Mouse (Mus musculus) thymus, postnatal 4 days (tissue): Measurements from ENCODE around the gene Hmga2.
A peak's percentile ranks its signal among the peaks of the same experiment; 100 is the strongest.

Experiments
- DNase-seq: peaks from one replicate; pipeline ENCODE4 v3.0.0; 2021

Hmga2 gene

DNA sequence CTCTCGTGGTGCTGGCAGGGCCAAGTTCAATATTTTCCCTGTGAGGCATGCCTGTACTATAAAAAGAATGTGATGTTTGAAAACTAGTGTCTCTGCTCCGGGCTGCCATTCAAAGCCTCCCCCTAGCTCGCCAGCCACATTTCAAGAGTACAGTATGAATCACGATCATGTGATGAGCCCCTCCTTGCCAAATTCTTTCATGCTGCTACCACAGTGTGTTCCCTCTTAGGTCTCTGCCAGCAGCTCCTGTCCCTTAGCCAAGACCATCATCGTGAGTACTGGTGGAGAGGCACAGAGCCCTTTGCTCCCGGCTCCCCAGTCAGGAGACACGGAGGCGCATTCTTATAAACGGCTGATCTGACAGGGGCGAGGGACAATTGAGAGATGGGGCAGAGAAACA, 54.2 kb downstream of the Hmga2 start:
- DNase-seq, result no peak

- DNase-seq, result no peak
Observed at GRCm38 (mm10) chr10:120420971-120421629, 55.2 kb downstream of the Hmga2 start.

- DNase-seq, result no peak
Observed at GRCm38 (mm10) chr10:120418738-120419523, 57.3 kb downstream of the Hmga2 start.

GRCm38 (mm10) chr10:120418211-120418610, 58.1 kb downstream of the Hmga2 start:
- DNase-seq, result no peak

GRCm38 (mm10) chr10:120417488-120418118, 58.7 kb downstream of the Hmga2 start:
- DNase-seq, result peak; percentile 21

- no peak for DNase-seq
Observed at GRCm38 (mm10) chr10:120417116-120417487, 59.2 kb downstream of the Hmga2 start.

- DNase-seq, result no peak
Observed at GRCm38 (mm10) chr10:120416628-120417027, 59.6 kb downstream of the Hmga2 start.

GRCm38 (mm10) chr10:120412215-120412614, 64.1 kb downstream of the Hmga2 start:
- DNase-seq, result no peak

GRCm38 (mm10) chr10:120410958-120411357, 65.3 kb downstream of the Hmga2 start:
- peak; percentile 53 for DNase-seq

DNA sequence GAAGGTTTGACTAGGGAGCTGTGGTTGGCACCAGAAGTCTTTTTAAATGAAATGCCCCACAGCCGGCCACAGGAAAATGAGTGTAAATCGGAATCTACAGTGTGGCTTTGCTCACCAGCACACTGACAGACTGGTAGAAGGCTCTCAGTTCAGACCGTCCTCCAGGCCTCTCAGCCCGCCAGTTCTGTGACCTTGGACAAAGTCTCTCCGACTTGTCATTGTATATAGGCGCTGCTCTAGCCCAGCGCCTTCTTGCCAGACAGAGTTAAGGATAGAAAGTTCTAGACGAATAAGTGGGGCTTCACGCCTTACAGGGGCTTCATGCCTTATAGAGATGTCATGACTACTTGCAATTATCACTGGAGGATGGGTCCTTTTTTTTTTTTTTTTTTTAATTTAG, 67.1 kb downstream of the Hmga2 start:
- no peak for DNase-seq

GRCm38 (mm10) chr10:120407230-120407629, 69.0 kb downstream of the Hmga2 start:
- DNase-seq, result no peak

DNA sequence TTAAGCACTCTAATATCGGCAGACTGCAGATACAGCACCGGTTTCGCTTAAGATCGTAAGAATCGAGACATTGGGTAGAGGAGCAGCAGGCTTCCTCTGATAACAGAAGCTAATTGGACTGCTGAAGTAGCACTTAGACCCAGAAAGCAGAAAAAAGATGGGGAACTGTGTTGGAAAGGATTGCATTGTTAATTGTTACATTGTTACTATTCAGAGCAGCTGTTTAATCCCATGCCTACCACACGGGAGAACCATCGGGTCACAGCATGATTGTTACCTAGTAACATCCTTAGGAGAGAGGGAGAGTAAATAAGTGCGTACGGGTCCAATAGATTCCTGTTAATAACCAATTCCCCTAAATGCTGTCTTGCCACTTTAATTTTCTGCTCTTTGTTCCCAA, 70.2 kb downstream of the Hmga2 start:
- no peak for DNase-seq

- DNase-seq, result no peak
Observed at GRCm38 (mm10) chr10:120405322-120405721, 70.9 kb downstream of the Hmga2 start.

DNA sequence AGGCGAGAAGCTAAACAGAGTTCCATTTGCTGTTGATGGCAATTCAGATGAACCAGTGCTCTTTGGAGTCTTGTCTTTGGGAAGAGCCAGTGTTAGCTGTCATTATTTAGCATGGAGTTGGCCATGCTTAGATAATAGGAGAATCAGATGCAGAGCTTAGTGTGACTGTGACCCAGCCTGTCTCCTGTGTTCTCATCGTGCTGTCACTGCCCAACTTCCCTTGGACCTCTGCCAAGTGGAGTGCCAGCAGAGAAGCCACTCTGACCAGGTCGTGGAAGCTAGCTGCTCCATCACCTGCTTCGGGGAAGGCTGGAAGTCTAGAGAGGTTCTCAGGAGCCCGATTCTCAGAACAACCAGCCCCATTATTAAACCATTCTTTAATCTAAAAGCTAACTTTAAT, 73.3 kb downstream of the Hmga2 start:
- no peak for DNase-seq

DNA sequence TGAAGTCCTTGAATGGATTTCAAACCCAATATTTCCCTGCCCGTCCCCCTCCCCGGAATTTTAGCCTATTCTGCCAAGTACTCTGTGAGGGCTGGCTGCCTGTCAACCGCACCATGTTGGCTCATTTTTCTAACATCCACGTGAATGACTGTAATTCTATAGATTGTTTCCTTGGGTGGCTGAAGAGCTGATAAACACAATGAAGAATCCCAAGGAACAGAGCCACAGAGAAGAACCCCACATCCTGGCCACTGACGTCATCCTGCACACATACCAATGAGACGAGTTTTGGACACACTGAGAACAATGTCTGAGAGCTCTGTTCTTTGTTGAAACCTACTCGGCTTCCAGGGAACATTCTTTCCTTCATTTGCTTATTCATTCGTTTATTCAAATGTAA, 74.5 kb downstream of the Hmga2 start:
- DNase-seq, result no peak

DNA sequence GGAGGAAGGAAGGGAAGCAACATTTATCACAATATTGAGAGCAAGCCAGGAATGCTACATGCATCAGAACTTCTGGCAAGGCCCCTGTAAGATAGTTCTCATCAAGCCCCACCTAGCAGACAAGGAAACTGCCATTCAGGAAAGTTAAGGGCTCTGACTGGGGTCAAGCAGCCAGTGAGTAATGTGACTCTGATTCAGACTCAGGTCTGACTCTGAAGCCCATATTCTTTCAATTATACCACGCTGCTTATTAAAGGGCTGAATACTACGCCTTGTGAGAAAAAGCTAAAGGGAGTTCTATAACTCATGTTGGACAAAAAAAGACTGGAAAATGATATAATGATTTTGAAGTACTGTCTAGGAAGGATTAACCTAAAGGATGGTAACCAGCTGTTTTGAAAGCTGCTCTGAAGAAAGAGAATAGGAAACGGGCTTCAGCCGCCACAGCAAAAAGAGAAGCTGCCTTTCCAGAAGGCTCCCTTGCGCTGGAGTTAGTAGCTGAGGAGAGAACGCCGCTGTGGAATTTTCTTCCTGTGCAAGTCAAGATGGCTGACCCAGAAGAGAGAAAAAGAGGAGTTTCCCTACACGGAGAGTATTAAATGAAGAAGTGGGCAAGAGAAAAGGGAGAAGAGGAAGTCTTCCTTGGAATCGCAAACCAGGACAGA, 76.3 kb downstream of the Hmga2 start:
- DNase-seq, result no peak

DNA sequence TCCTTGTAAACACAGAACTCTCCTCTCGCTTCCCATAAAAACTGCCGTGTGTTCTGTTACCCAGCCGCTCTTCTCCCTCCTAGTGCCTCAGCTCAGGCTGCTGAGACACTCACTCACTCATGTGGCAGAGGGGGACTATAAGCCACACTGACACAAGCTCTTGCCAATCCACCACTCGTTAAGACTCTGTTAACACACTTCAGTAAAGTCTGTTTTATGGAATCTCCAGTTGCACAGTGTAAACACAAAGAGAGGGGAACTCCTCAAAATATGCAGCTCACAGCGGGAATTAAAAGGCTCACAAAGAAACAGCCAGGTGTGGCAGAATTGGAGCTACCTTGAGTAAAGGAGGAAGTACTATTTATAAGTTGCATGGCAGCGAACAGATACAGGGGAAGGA, 77.5 kb downstream of the Hmga2 start:
- DNase-seq, result no peak

DNA sequence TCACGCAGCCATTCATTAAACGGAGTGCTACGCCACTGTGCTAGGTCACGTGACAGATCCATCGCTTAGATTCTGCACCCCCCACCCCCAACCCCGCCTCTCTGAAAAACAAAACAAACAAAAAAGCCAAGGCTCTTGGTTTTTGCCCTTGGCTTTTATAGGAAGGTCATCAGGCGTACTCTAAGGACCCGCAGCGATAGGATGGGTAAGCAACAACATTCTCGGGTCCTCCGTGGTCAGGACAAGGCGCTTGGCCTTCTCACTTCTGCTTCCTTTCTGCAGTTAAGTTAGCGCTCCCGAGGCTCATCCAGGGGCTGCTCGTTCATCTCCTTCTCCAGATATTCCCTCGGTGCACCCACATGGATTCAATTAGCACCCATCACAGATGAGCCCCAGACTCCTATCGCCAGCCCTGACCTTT, 79.0 kb downstream of the Hmga2 start:
- DNase-seq, result no peak

GRCm38 (mm10) chr10:120395550-120395949, 80.7 kb downstream of the Hmga2 start:
- no peak for DNase-seq

DNA sequence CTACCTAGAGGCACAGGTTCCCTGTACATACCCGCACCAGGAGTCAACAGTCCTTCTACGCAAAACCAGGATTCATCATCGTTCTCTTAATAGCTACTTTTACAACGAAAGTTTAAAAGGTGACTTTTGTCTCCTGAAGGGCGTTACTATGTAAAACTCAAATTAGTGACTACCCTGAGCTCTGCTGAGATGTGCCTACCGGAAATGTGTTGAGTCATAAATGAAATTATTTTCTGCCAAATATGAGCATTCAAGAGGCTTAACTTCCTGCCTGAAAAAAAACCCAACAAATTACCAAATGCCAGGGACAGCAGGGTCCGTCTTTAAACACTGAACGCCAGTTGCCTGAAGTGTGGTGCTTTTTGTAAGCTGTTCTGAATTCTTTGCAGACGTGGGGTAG, 81.5 kb downstream of the Hmga2 start:
- no peak for DNase-seq

DNA sequence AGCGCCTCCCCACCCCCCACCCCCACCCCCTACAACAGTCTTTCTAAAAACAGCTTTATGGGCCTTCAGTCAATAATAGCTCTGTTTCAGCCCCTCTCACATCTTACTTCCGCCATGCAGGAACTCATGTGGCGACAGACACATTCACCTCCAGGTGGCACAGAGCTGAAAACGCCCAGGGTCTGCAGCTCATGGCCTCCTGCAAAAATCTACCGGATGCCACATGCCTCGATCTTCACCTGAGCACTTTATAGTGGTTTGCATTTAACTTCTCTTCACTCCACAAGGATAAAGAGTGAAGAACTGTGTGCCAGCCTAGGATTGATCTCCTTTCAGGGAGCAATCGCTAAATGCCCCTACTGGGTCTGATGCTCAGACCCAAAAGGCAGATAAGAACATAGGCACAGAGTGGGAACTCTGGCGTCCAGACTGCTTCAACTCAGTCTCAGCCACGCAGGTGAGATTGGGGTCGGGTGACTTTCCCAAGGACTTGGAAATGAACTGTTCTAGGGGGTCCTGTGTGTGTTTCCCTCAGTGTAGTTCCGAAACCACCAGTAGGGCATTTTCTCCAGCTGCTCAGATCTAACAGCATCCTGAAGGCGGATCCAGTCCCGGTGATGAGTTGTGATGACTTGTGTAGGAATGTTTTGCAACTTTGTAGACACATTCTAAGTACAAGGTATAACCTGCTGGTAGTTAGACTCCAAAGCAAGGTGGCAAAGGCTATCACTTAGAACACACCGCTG, 84.1 kb downstream of the Hmga2 start:
- DNase-seq, result peak; percentile 30

DNA sequence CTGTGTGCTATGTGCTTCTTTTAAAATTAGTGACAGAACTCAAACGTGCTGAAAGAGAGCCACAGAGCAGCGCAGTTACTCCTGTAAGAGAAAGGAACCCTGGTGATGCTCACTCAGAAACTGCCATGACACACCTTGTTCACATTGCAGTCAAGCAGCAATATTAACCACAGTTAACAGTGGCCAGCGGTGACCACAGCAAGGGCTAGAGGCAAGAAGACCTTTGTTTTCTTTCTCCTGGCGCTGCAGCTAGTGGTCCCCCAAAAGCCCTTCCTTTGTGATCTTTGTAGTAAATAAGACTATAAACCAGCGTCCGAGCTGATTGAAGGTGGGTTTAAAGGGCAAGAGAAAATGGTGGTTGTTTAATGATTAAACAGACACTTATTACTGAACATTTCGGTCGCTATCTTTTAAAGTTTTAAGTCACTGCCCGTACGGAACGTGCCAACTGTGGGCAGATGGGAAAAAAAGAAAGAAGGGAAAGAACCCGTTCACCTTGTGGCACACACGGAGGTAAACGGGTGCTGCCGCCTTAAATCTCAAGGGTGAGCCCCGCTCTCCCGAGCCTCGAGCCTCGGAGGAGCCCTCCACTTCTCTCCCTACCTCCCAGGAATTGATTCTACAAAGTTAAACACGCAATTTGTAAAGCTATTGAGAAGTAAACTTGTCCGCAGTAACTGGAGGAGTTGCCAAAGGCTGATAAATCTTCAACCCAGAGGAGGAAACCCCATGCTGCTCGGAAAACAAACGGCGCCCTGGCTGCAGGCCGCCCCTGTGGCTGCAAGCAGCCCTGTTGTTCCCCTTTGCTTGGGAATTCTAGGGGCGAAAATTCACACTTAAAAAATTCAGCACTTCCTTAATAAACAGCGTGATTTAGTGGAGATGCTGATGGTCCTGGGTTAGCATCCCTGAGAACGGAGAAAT, 85.1 kb downstream of the Hmga2 start:
- DNase-seq, result no peak
